Comparison of ENCODE assay signal across 14 mouse cellular contexts in the genomic region with DNA sequence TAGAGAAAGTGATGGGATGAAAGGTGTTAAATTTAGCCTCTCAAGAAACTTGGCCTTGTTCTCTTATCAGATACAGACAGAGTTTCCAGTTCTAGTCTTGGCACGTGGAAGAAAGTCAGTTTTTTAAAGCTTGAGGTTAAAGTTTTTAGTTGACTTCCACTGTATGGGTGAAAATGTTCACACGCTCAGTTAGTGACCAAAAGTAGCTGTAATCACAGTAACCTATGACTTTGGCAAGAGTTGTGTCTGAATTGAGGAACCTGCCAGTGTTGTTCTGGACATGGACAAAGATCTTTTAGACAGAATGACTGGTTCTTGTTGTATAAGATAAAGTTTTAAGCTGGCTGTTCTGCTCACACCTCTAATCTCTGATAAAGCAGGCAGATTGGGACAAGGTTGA. TPM values are rescaled to one million over a fixed set of nuclear protein-coding genes. Genes with fewer than 3 reads are reported as not detected.
"Had no signal": no experiment of that assay in that cellular context is flagged by ENCODE, and none has a peak within 500 bp of the region (broad histone marks: within the 10 kb centered on the region; RNA-seq: fewer than 3 reads in every experiment).

No protein-coding gene starts in this region.

- H3K9ac ChIP-seq: intestine, embryonic 15.5 days; limb, embryonic 13.5 days; neural tube, embryonic 15.5 days had no signal

- DNase-seq: kidney, adult 18-20 months; kidney, postnatal 10 days; left cerebral cortex, postnatal 4 days; lung, adult 18-20 months; midbrain, embryonic 14.5 days; right cerebral cortex, postnatal 4 days; spleen, adult 18-20 months; thymus, adult 18-20 months; thymus, postnatal 14 days had no signal

- H3K9me3 ChIP-seq: intestine, embryonic 15.5 days; limb, embryonic 13.5 days; midbrain, embryonic 10.5 days; neural tube, embryonic 15.5 days had no signal

- H3K36me3 ChIP-seq: intestine, embryonic 15.5 days; limb, embryonic 13.5 days; midbrain, embryonic 10.5 days; neural tube, embryonic 15.5 days had no signal

- H3K4me2 ChIP-seq: intestine, embryonic 15.5 days; limb, embryonic 13.5 days; neural tube, embryonic 15.5 days had no signal

- H3K4me3 ChIP-seq: intestine, embryonic 15.5 days; limb, embryonic 13.5 days; midbrain, embryonic 10.5 days; myocyte; neural tube, embryonic 15.5 days had no signal

- ATAC-seq: intestine, embryonic 15.5 days had no signal

- H3K27me3 ChIP-seq: intestine, embryonic 15.5 days; limb, embryonic 13.5 days; neural tube, embryonic 15.5 days had no signal

- H3K27ac ChIP-seq: intestine, embryonic 15.5 days; limb, embryonic 13.5 days; midbrain, embryonic 10.5 days; neural tube, embryonic 15.5 days had no signal

RNA-seq across cellular contexts. Expression of gene Snhg11, which starts 37.8 kb away (rescaled TPM):
- polyA plus RNA-seq: myocyte had no signal
